Mouse (Mus musculus) forebrain, embryonic 15.5 days (tissue): ENCODE results near the gene Vps45. TPM values are rescaled to one million over a fixed set of nuclear protein-coding genes. Genes with fewer than 3 reads are reported as not detected.
A peak's percentile ranks its signal among the peaks of the same experiment; 100 is the strongest.

ENCODE experiments used
- ATAC-seq: fragments of 200-750 bp; cut with Nextera tagmentation; replicated peaks from 2 replicates; pipeline ENCODE4 v1.8.0; 2017; ENCODE audit warnings: mild to moderate bottlenecking, moderate TSS enrichment, moderate library complexity
- H3K27ac ChIP-seq: fragments of 300-500 bp; sonication (generic); replicated peaks from 2 replicates; pipeline ENCODE4 v1.5.1; 2015; ENCODE audit warnings: mild to moderate bottlenecking, inconsistent platforms
- H3K27me3 ChIP-seq: fragments of 300-500 bp; sonication (generic); 2 replicates; pipeline ENCODE4 v1.6.1; 2015; ENCODE audit warnings: inconsistent platforms
- H3K36me3 ChIP-seq: fragments of 300-500 bp; sonication (generic); 2 replicates; pipeline ENCODE4 v1.6.1; 2015; ENCODE audit warnings: mild to moderate bottlenecking, inconsistent platforms
- H3K4me1 ChIP-seq: fragments of 300-500 bp; sonication (generic); 2 replicates; pipeline ENCODE4 v1.6.1; 2015; ENCODE audit warnings: inconsistent platforms
- H3K4me2 ChIP-seq: fragments of 300-500 bp; sonication (generic); replicated peaks from 2 replicates; pipeline ENCODE4 v1.6.1; 2015; ENCODE audit warnings: mild to moderate bottlenecking, inconsistent platforms
- H3K4me3 ChIP-seq: fragments of 300-500 bp; sonication (generic); 2 replicates; pipeline ENCODE4 v1.5.1; 2015; ENCODE audit warnings: mild to moderate bottlenecking, inconsistent platforms
- H3K9ac ChIP-seq: fragments of 300-500 bp; sonication (generic); replicated peaks from 2 replicates; pipeline ENCODE4 v1.6.1; 2015; ENCODE audit warnings: mild to moderate bottlenecking, inconsistent platforms
- H3K9me3 ChIP-seq: fragments of 300-500 bp; sonication (generic); 2 replicates; pipeline ENCODE4 v1.6.1; 2016; ENCODE audit warnings: inconsistent platforms
- WGBS: fragments of 180-500 bp; shearing (Covaris S2); methylation state at CpG from one replicate; pipeline ENCODE4 v1.1.7; 2015; ENCODE audit warnings: mixed read lengths; 5-methylcytosine and 5-hydroxymethylcytosine counted together
- polyA plus RNA-seq: library from polyadenylated mRNA; unstranded; fragments of >200 nt; fragmentation: Nextera tagmentation; extraction: Ambion mirVana; gene quantifications from 2 replicates; pipeline ENCODE4 v1.2.1, GENCODE M21; 2015

The Vps45 gene
- polyA plus RNA-seq, 1 experiment from 2014 or later, result 65.6 TPM

DNA sequence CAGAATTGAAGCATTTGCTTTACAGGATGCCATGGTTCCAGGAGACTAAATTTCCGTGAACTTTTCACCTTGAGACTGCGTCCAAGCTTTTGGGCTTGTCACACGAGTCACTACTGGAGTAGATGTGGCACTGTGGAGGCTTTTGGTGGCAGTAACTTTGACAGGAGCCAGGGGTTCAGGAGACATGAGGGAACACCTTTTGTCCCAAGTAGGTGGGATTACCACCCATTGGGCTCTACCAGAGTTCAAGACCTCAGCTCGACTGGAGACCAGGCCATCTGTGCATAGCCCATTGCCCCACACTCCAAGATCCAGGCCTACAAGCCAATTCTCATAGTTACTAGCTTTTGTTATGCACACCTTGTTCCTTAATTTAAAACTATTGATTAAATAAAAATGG is 12.0 kb upstream of the Vps45 start:
- H3K4me2 ChIP-seq, result no peak overlapping the region
- H3K4me3 ChIP-seq, result no peak overlapping the region
- H3K9me3 ChIP-seq, result no peaks in the 10 kb centered on the region
- H3K27me3 ChIP-seq, result no peaks in the 10 kb centered on the region
- WGBS, result 84% methylated on average over 4 of the region's 4 CpGs
- no peak overlapping the region for H3K9ac ChIP-seq
- no peaks in the 10 kb centered on the region for H3K4me1 ChIP-seq
- H3K27ac ChIP-seq, result no peak overlapping the region
- H3K36me3 ChIP-seq, result no peaks in the 10 kb centered on the region
- no peak for ATAC-seq

DNA sequence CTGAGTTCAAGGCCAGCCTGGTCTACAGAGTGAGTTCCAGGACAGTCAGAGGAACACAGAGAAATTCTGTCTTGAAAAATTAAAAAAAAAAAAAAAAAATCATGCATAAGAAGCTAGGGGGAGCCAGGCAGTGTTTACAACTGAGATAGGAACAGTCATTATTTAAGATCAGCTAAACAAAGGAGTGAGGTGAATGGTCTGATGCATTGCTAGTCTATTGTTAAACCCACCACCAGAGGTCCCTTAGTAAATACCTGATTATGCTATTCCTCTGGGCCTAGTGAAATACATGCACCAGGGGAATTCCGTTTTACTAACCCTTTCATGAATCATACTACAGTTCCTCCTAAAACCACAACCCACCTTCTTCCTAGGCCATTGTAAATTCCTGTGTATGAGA is 11.3 kb upstream of the Vps45 start:
- H3K9me3 ChIP-seq, result no peaks in the 10 kb centered on the region
- H3K36me3 ChIP-seq, result no peaks in the 10 kb centered on the region
- H3K4me2 ChIP-seq, result no peak overlapping the region
- no peaks in the 10 kb centered on the region for H3K4me1 ChIP-seq
- H3K9ac ChIP-seq, result no peak overlapping the region
- no peak for ATAC-seq
- no peak overlapping the region for H3K4me3 ChIP-seq
- WGBS, result 44% methylated on average over 1 of the region's 1 CpGs
- H3K27me3 ChIP-seq, result no peaks in the 10 kb centered on the region
- no peak overlapping the region for H3K27ac ChIP-seq

- no peak overlapping the region for H3K27ac ChIP-seq
- H3K36me3 ChIP-seq, result no peaks in the 10 kb centered on the region
- WGBS, result 93% methylated on average over 6 of the region's 6 CpGs
- no peaks in the 10 kb centered on the region for H3K27me3 ChIP-seq
- ATAC-seq, result no peak
- no peaks in the 10 kb centered on the region for H3K4me1 ChIP-seq
- no peak overlapping the region for H3K4me3 ChIP-seq
- no peak overlapping the region for H3K9ac ChIP-seq
- no peaks in the 10 kb centered on the region for H3K9me3 ChIP-seq
- H3K4me2 ChIP-seq, result no peak overlapping the region
Observed at GRCm38 (mm10) chr3:96069046-96069445, 10.8 kb upstream of the Vps45 start.

DNA sequence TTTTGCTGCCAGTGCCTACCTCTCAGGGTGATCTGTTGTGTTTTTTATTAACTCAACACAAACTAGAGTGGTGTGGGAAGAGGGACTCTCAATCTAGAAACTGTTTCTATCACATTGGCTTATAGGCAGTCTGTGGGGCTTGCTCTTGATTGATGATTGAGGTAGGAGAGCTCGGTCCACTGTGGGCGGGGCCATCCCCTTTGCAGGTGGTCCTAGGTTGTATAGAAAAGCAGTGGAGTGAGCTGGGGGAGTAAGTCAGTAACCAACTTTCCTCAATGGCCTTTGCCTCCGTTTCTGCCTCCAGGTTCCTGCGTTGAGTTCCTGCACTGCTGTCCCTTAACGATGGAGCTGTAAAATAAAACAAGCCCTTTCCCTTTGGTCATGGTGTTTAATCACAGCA is 8.5 kb upstream of the Vps45 start:
- Histone ChIP-seq H3K27ac (no peak overlapping the region), H3K4me1 (no peaks in the 10 kb centered on the region), H3K36me3 (no peaks in the 10 kb centered on the region), H3K9ac (no peak overlapping the region), H3K27me3 (no peaks in the 10 kb centered on the region), H3K9me3 (no peaks in the 10 kb centered on the region), H3K4me3 (no peak overlapping the region), H3K4me2 (no peak overlapping the region)
- WGBS, result 85% methylated on average over 5 of the region's 5 CpGs
- ATAC-seq, result no peak

DNA sequence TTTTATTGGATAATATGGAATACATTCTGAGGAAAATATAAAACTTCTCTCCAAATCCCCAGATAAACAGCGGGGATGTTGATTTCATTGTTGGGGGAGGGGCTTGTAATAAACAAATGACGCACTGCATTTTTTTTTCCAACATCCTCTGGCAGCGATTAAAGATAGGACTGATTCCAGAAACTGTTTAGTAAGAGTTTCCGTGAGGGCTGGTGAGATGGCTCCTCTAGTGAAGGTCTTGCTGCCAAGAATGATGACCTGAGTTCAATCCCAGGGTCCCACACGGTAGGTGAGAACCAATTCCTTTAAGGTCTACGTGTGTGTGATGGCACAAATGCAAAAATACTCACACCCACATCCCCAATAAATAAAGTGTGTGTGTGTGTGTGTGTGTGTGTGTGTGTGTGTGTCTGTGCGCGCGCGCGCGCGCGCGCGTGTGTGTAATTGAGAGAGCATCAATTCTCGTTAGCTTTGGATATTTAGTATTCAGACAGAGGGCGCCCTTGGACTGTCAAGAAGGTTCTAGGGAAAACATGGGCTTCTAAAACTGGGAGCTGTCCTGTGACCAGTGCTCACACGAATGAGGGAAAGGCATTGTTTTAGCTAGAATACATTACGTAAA is 7.6 kb upstream of the Vps45 start:
- Histone ChIP-seq H3K27ac (no peak overlapping the region), H3K4me3 (no peak overlapping the region), H3K9ac (no peak overlapping the region), H3K27me3 (no peaks in the 10 kb centered on the region), H3K4me2 (peak overlapping the region; percentile 23; the same call in 1 of the 2 replicates), H3K9me3 (no peaks in the 10 kb centered on the region), H3K36me3 (no peaks in the 10 kb centered on the region), H3K4me1 (no peaks in the 10 kb centered on the region)
- WGBS, result 36% methylated on average over 20 of the region's 20 CpGs
- no peak for ATAC-seq

DNA sequence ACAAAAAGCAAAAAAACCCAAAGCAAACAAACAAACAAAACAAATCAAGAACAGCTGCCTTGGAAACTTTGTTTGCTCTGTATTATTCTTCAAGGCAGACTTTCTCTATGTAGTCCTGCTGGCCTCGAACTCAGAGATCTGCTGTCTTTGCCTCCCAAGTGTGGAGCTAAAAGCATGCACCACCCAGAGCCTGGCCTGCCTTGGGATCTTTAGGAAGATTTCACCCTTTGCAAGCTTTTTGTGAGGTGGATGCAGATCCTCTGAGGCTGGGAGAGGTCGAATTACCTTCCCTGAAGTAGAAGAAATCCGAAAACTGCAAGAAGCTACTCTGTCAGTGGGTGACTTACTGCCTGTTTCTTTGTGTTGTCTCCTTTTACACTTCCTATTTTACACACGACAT is 6.9 kb upstream of the Vps45 start:
- Histone ChIP-seq H3K4me1 (no peaks in the 10 kb centered on the region), H3K27ac (no peak overlapping the region), H3K4me2 (no peak overlapping the region), H3K9me3 (no peaks in the 10 kb centered on the region), H3K9ac (no peak overlapping the region), H3K4me3 (no peak overlapping the region), H3K36me3 (no peaks in the 10 kb centered on the region), H3K27me3 (no peaks in the 10 kb centered on the region)
- 41% methylated on average over 4 of the region's 4 CpGs for WGBS
- ATAC-seq, result no peak

- H3K9me3 ChIP-seq, result no peaks in the 10 kb centered on the region
- H3K4me2 ChIP-seq, result no peak overlapping the region
- 87% methylated on average over 3 of the region's 3 CpGs for WGBS
- H3K4me1 ChIP-seq, result 0 out of 2 replicates have a peak, but pooled peaks cover under 1% of the 10 kb centered on the region
- no peak overlapping the region for H3K4me3 ChIP-seq
- H3K27ac ChIP-seq, result no peak overlapping the region
- H3K9ac ChIP-seq, result no peak overlapping the region
- no peak for ATAC-seq
- H3K27me3 ChIP-seq, result no peaks in the 10 kb centered on the region
- H3K36me3 ChIP-seq, result no peaks in the 10 kb centered on the region
Observed at GRCm38 (mm10) chr3:96064217-96064616, 6.0 kb upstream of the Vps45 start.

- Histone ChIP-seq H3K4me2 (no peak overlapping the region), H3K9ac (no peak overlapping the region), H3K36me3 (no peaks in the 10 kb centered on the region), H3K27ac (no peak overlapping the region), H3K4me1 (peaks cover 8% of the 10 kb centered on the region), H3K4me3 (no peak overlapping the region), H3K9me3 (no peaks in the 10 kb centered on the region), H3K27me3 (no peaks in the 10 kb centered on the region)
- WGBS, result 80% methylated on average over 2 of the region's 2 CpGs
- ATAC-seq, result no peak
Observed at GRCm38 (mm10) chr3:96063299-96063698, 5.0 kb upstream of the Vps45 start.

DNA sequence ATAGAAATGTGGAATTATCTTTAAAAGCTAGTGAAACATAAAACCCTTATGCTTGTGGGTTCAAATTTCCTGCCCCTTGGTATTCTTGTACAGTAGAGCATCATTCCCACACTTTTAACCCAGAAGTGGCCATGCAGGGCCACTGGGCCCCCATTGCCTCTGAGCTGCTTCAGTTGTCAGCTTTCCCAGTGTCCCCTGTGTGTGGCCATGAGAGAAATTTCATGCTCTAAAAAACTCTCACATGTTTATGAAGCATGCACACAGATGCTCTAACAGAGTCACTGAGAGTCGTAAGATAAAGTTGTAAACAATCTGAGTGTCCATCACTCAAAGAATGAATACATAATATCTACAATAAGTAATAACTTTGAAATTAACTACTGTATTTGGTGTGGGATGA is 1.9 kb upstream of the Vps45 start:
- H3K27ac ChIP-seq, result no peak overlapping the region
- ATAC-seq, result no peak
- no peak overlapping the region for H3K4me2 ChIP-seq
- no peaks in the 10 kb centered on the region for H3K27me3 ChIP-seq
- H3K9ac ChIP-seq, result no peak overlapping the region
- H3K36me3 ChIP-seq, result peaks cover 5% of the 10 kb centered on the region; the same call in 1 of the 2 replicates
- H3K9me3 ChIP-seq, result no peaks in the 10 kb centered on the region
- no peak overlapping the region for H3K4me3 ChIP-seq
- peaks cover 25% of the 10 kb centered on the region for H3K4me1 ChIP-seq
- 83% methylated on average over 1 of the region's 1 CpGs for WGBS

DNA sequence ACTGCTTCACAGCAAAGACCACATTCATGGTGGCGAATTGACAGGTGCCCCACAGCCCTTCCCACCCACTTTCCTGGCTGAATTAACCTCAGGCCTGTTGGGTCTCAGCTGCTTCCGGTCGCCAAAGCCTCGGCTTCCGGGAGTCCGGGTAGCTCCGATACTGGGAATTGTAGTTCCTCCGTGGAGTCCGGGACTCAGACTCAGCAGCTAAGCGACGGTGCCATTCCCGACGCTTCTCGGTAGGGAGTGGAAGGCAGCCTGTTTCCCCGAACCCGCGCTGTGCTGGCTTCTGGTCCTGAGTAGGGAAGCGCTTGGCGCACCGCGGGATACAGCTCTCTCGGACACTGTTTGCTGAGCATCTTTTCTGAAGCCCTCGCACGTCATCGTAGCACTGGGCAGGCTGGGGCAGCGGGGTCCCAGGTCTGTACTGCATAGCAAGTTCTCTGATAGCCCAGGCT is 490 bp downstream of the Vps45 start:
- no peaks in the 10 kb centered on the region for H3K9me3 ChIP-seq
- H3K27me3 ChIP-seq, result no peaks in the 10 kb centered on the region
- peak overlapping the region; percentile 84 for H3K4me3 ChIP-seq
- H3K4me1 ChIP-seq, result peaks cover 25% of the 10 kb centered on the region
- peak overlapping the region; percentile 81 for H3K9ac ChIP-seq
- under 1% methylated on average over 26 of the region's 26 CpGs for WGBS
- peaks cover 8% of the 10 kb centered on the region; the same call in 1 of the 2 replicates for H3K36me3 ChIP-seq
- peak overlapping the region; percentile 76 for H3K4me2 ChIP-seq
- ATAC-seq, result peak; percentile 98
- peak overlapping the region; percentile 94 for H3K27ac ChIP-seq

DNA sequence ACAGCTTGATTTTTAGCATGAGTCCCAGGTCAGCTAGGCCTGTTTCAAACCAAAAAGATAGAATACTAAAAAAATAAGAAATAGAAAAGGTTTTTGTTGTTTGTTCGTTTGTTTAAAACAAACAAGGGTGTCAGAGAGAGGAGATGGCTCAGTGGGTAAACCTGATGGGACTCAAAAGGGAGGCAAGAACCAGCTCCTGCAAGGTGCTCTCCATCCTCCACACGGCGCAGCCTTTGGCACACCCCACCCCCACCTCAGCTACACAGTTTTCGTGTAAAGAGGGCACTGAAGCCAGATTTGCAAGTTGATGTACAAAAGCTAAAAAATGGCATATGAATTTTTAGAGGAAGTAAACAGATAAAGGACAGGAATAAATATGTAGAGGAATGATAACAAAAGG is 2.2 kb downstream of the Vps45 start:
- Histone ChIP-seq H3K9me3 (no peaks in the 10 kb centered on the region), H3K9ac (no peak overlapping the region), H3K4me3 (no peak overlapping the region), H3K4me1 (peaks cover 28% of the 10 kb centered on the region), H3K27me3 (no peaks in the 10 kb centered on the region), H3K27ac (no peak overlapping the region), H3K36me3 (peaks cover 11% of the 10 kb centered on the region; the same call in 1 of the 2 replicates), H3K4me2 (no peak overlapping the region)
- ATAC-seq, result no peak
- WGBS, result 86% methylated on average over 4 of the region's 4 CpGs

- peaks cover 13% of the 10 kb centered on the region; the same call in 1 of the 2 replicates for H3K36me3 ChIP-seq
- 89% methylated on average over 6 of the region's 6 CpGs for whole genome bisulfite sequencing
- no peak overlapping the region for H3K9ac ChIP-seq
- H3K4me3 ChIP-seq, result no peak overlapping the region
- no peak for ATAC-seq
- H3K27me3 ChIP-seq, result no peaks in the 10 kb centered on the region
- no peaks in the 10 kb centered on the region for H3K9me3 ChIP-seq
- peaks cover 28% of the 10 kb centered on the region for H3K4me1 ChIP-seq
- no peak overlapping the region for H3K4me2 ChIP-seq
- H3K27ac ChIP-seq, result no peak overlapping the region
Observed at GRCm38 (mm10) chr3:96055294-96055693, 3.0 kb downstream of the Vps45 start.

GRCm38 (mm10) chr3:96051839-96052238 is 6.4 kb downstream of the Vps45 start:
- Histone ChIP-seq H3K27ac (no peak overlapping the region), H3K4me1 (peaks cover 11% of the 10 kb centered on the region), H3K9ac (no peak overlapping the region), H3K9me3 (no peaks in the 10 kb centered on the region), H3K36me3 (peaks cover 19% of the 10 kb centered on the region; the same call in 1 of the 2 replicates), H3K4me3 (no peak overlapping the region), H3K27me3 (no peaks in the 10 kb centered on the region), H3K4me2 (no peak overlapping the region)
- ATAC-seq, result no peak
- 48% methylated on average over 2 of the region's 2 CpGs for WGBS
